Comparison of ENCODE assay signal across 18 mouse cellular contexts in the genomic region with DNA sequence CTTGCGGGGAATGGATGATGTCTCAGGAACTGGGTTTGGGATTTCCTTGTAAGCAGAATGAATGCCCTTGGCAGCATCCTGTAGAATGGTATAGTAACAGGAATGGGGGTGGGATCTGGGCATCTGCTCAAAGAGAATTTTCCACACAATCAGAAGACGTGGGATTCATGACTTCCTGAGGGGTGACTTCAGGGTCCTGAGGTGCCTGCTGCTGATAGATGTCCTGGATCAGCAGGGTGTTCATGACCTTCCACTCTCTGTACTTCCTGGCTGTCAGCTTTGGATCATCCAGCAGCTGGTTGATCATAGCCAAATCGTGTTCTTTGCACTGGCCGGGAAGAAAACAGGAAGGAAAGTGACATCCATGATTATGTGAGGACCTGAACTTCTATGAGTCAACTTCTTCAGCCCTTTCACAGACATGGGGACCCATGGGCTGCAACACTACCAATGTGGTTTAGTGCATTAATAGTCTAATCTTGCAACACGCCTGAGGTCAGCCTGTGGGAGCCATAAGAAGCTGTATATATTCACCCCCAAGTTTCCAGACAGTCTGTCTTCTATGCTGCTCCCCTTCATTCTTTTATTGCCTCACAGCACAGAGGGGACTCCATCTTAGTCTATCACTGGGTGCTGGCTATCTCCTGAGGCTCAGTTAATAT.
A peak's percentile ranks its signal among the peaks of the same experiment; 100 is the strongest.
DNase-seq lines count a peak whose midpoint lies in the region; ATAC-seq lines count a peak whose summit lies in the region.
"Had no signal": no experiment of that assay in that cellular context is flagged by ENCODE, and none has a peak within 500 bp of the region (broad histone marks: within the 10 kb centered on the region; RNA-seq: fewer than 3 reads in every experiment).

No protein-coding gene starts in this region.

- no peaks in the 10 kb centered on the region for H3K4me1 ChIP-seq in liver, embryonic 16.5 days (ENCODE audit: control insufficient read depth, low read depth, low read length)
- H3K4me1 ChIP-seq: forebrain, embryonic 12.5 days; hindbrain, embryonic 15.5 days; midbrain, embryonic 12.5 days; neural tube, embryonic 13.5 days had no signal

- H3K27me3 ChIP-seq in liver, embryonic 16.5 days (ENCODE audit: control insufficient read depth, insufficient read depth, low read depth, low read length) = no peaks in the 10 kb centered on the region
- H3K27me3 ChIP-seq: forebrain, embryonic 12.5 days; hindbrain, embryonic 15.5 days; midbrain, embryonic 12.5 days; neural tube, embryonic 13.5 days had no signal

- peak; percentile 5 for DNase-seq in adrenal gland, adult 8-10 months
- DNase-seq in adrenal gland, adult 18-20 months (ENCODE audit: low spot score in 2 of 2) = no peak
- peak; percentile 23 for DNase-seq in kidney, postnatal 10 days
- DNase-seq in kidney, adult 9 months = no peak
- DNase-seq in adrenal gland, postnatal 14 days = peak; percentile 20
- DNase-seq in retina, embryonic 14.5 days (ENCODE audit: low spot score) = no peak
- DNase-seq: cerebellum, adult 11 months; cerebellum, postnatal 14 days; gastrocnemius, postnatal 36 days; heart, postnatal 14 days; thymus, postnatal 36 days had no signal

- H3K4me3 ChIP-seq in liver, embryonic 16.5 days (ENCODE audit: low read depth, low read length) = no peak overlapping the region
- H3K4me3 ChIP-seq: forebrain, embryonic 12.5 days; hindbrain, embryonic 15.5 days; midbrain, embryonic 12.5 days; neural tube, embryonic 13.5 days had no signal

- no peak overlapping the region for H3K27ac ChIP-seq in liver, embryonic 16.5 days (ENCODE audit: low read length)
- H3K27ac ChIP-seq: forebrain, embryonic 12.5 days; hindbrain, embryonic 15.5 days; macrophage; midbrain, embryonic 12.5 days; neural tube, embryonic 13.5 days had no signal

- peak; percentile 51 for ATAC-seq in liver, embryonic 16.5 days (ENCODE audit: low read depth)

- H3K36me3 ChIP-seq in liver, embryonic 16.5 days (ENCODE audit: control insufficient read depth, insufficient read depth) = no peaks in the 10 kb centered on the region
- H3K36me3 ChIP-seq: forebrain, embryonic 12.5 days; hindbrain, embryonic 15.5 days; midbrain, embryonic 12.5 days; neural tube, embryonic 13.5 days had no signal

- 51% methylated on average over 5 of the region's 5 CpGs for WGBS in liver, embryonic 16.5 days (ENCODE audit: insufficient replicate concordance)

- H3K9ac ChIP-seq in liver, embryonic 16.5 days (ENCODE audit: low read depth, low read length) = no peak overlapping the region
- H3K9ac ChIP-seq: forebrain, embryonic 12.5 days; hindbrain, embryonic 15.5 days; midbrain, embryonic 12.5 days; neural tube, embryonic 13.5 days had no signal

- no peak overlapping the region for H3K4me2 ChIP-seq in liver, embryonic 16.5 days (ENCODE audit: low read depth, low read length)
- H3K4me2 ChIP-seq: forebrain, embryonic 12.5 days; heart, embryonic 11.5 days; hindbrain, embryonic 15.5 days; midbrain, embryonic 12.5 days; neural tube, embryonic 13.5 days had no signal

- no peaks in the 10 kb centered on the region for H3K9me3 ChIP-seq in liver, embryonic 16.5 days (replicated peaks; ENCODE audit: control insufficient read depth, low read length)
- H3K9me3 ChIP-seq: forebrain, embryonic 12.5 days; hindbrain, embryonic 15.5 days; midbrain, embryonic 12.5 days; neural tube, embryonic 13.5 days had no signal

Comparison
In these comparisons a context has a peak if more than half of its experiments do, and no peak if none do; other contexts are left out.
1. DNase-seq: peak in adrenal gland, adult 8-10 months (single experiment), kidney, postnatal 10 days (single experiment) and adrenal gland, postnatal 14 days (single experiment); none in adrenal gland, adult 18-20 months (0 of 2), kidney, adult 9 months (single experiment) and retina, embryonic 14.5 days (single experiment).